Mouse (Mus musculus) liver, embryonic 13.5 days (tissue): ENCODE measurements at regions not wholly inside any gene's neighbourhood (a gene's known extent, or its start where the extent isn't known, plus 50 kb on each side); places are given as distances from the start of the nearest gene placed in this dataset. TPM values are rescaled to one million over a fixed set of nuclear protein-coding genes. Genes with fewer than 3 reads are reported as not detected.

ENCODE experiments used
- microRNA counts: library from miRNA; unstranded; fragments of <30 nt; microRNA quantifications from one replicate; lab custom pipeline; 2016
- microRNA-seq: library from miRNA; unstranded; fragments of <30 nt; microRNA quantifications from one replicate; pipeline ENCODE4, GENCODE M21; 2016

MicroRNA genes in the stretch of these regions (microRNA counts, 519-probe panel; counts per million panel counts)
- microRNA mmu-miR-467h+mmu-miR-669d+mmu-miR-669l (lab: Ali Mortazavi, UCI): 114 counts per million

Small RNA genes in the stretch of these regions (microRNA-seq; reads per million reads assigned to microRNA genes)
- gene Gm22243 (not detected), gene Gm25510 (not detected), gene Gm26303 (not detected), gene Mir467h (not detected)
